Mouse (Mus musculus) gastrocnemius, postnatal 14 days (tissue): ENCODE data around the gene Mfsd4b3. TPM values are rescaled to one million over a fixed set of nuclear protein-coding genes. Genes with fewer than 3 reads are reported as not detected.
"Not testable (repeated sequence)": the region's sequence is repeated elsewhere in the genome, so short reads cannot be mapped to it uniquely, and the experiment has no call there.

Experiments used
- DNase-seq: peaks from one replicate; pipeline ENCODE4 v3.0.0; 2021; ENCODE audit warnings: mixed read lengths
- intact Hi-C: fragments of 180-260 bp; cut with DNase I; formaldehyde crosslinking; loops from one replicate; pipeline ENCODE4 v1.15.1; 2025; ENCODE audit warnings: low total_unique reads
- total RNA-seq, 2 experiments: library from RNA; stranded (reverse); gene quantifications; 2 replicates each; pipeline ENCODE4 v1.2.3; 2021

Mfsd4b3 gene
- total RNA-seq, 2 experiments from 2014 or later, result 3.0 to 6.2 TPM

- intact Hi-C loops, result no loop called here
- DNase-seq, result no peak
Measured at GRCm38 (mm10) chr10:39936553-39936952, 23.4 kb downstream of the Mfsd4b3 start.

GRCm38 (mm10) chr10:39926616-39927139 lies 33.3 kb downstream of the Mfsd4b3 start, which contains the start of gene Mfsd4b2:
TSS of gene Mfsd4b2 (minus strand) at chr10:39926923.
- intact Hi-C loops, result no loop called here
- DNase-seq, result peak; percentile 29

- DNase-seq, intact Hi-C loops: not testable (repeated sequence)
Measured at GRCm38 (mm10) chr10:39924556-39924955, 35.4 kb downstream of the Mfsd4b3 start.

- no peak for DNase-seq
- intact Hi-C loops, result no loop called here
Measured at GRCm38 (mm10) chr10:39912616-39913015, 47.3 kb downstream of the Mfsd4b3 start.

GRCm38 (mm10) chr10:39908768-39909441 lies 51.0 kb downstream of the Mfsd4b3 start:
- intact Hi-C loops, result no loop called here
- DNase-seq, result no peak

- DNase-seq, result no peak
- intact Hi-C loops, result no loop called here
Measured at GRCm38 (mm10) chr10:39906799-39907658, 52.9 kb downstream of the Mfsd4b3 start.

GRCm38 (mm10) chr10:39904191-39904590 lies 55.8 kb downstream of the Mfsd4b3 start:
- no peak for DNase-seq
- intact Hi-C loops, result no loop called here

- intact Hi-C loops, result no loop called here
- peak; percentile 88 for DNase-seq
Measured at GRCm38 (mm10) chr10:39898874-39899371, 61.0 kb downstream of the Mfsd4b3 start, which contains the start of gene Mfsd4b4. TSS of gene Mfsd4b4 (minus strand) at chr10:39899238.

Other genes starting within 250 kb of the Mfsd4b3 start
- gene Rev3l, start 228.0 kb downstream of the Mfsd4b3 start, total RNA-seq, result 10 to 100 TPM; 36.3 to 40.9 TPM
- gene Mfsd4b4, start 60.9 kb downstream of the Mfsd4b3 start, total RNA-seq, result 1 to 10 TPM; 1.6 to 2.3 TPM
- gene Mfsd4b2, start 33.2 kb downstream of the Mfsd4b3 start, total RNA-seq, result under 1 TPM; 0.16 to 0.20 TPM
- gene Mfsd4b5, start 26.5 kb upstream of the Mfsd4b3 start, total RNA-seq, result under 1 TPM; 0.37 to 0.38 TPM
- gene Mfsd4b1, start 65.1 kb upstream of the Mfsd4b3 start, total RNA-seq, result under 1 TPM; 0.39 to 0.60 TPM
- 10 to 100 TPM; 30.0 to 33.6 TPM for gene Slc16a10, start 182.1 kb upstream of the Mfsd4b3 start, total RNA-seq